Mouse (Mus musculus) midbrain, embryonic 15.5 days (tissue): Measurements from ENCODE around the gene Matn1. TPM values are rescaled to one million over a fixed set of nuclear protein-coding genes. Genes with fewer than 3 reads are reported as not detected.
A peak's percentile ranks its signal among the peaks of the same experiment; 100 is the strongest.

ENCODE experiments used
- ATAC-seq: fragments of 200-750 bp; cut with Nextera tagmentation; replicated peaks from 2 replicates; pipeline ENCODE4 v1.8.0; 2017; ENCODE audit warnings: moderate TSS enrichment
- H3K27ac ChIP-seq: fragments of 300-500 bp; sonication (generic); 2 replicates; pipeline ENCODE4 v1.5.1; 2015; ENCODE audit warnings: mild to moderate bottlenecking, inconsistent platforms
- H3K27me3 ChIP-seq: fragments of 300-500 bp; sonication (generic); replicated peaks from 2 replicates; pipeline ENCODE4 v1.6.1; 2015; ENCODE audit warnings: inconsistent platforms
- H3K36me3 ChIP-seq: fragments of 300-500 bp; sonication (generic); replicated peaks from 2 replicates; pipeline ENCODE4 v1.6.1; 2015; ENCODE audit warnings: inconsistent platforms
- H3K4me1 ChIP-seq: fragments of 300-500 bp; sonication (generic); 2 replicates; pipeline ENCODE4 v1.6.1; 2015; ENCODE audit warnings: inconsistent platforms
- H3K4me2 ChIP-seq: fragments of 300-500 bp; sonication (generic); 2 replicates; pipeline ENCODE4 v1.6.1; 2015; ENCODE audit warnings: inconsistent platforms, mild to moderate bottlenecking, moderate library complexity
- H3K4me3 ChIP-seq: fragments of 300-500 bp; sonication (generic); 2 replicates; pipeline ENCODE4 v1.5.1; 2015; ENCODE audit warnings: mild to moderate bottlenecking, inconsistent platforms
- H3K9ac ChIP-seq: fragments of 300-500 bp; sonication (generic); 2 replicates; pipeline ENCODE4 v1.6.1; 2015; ENCODE audit warnings: mild to moderate bottlenecking, inconsistent platforms
- H3K9me3 ChIP-seq: fragments of 300-500 bp; sonication (generic); 2 replicates; pipeline ENCODE4 v1.6.1; 2016; ENCODE audit warnings: inconsistent platforms
- WGBS: fragments of 180-500 bp; shearing (Covaris S2); methylation state at CpG from one replicate; pipeline ENCODE4 v1.1.7; 2015; ENCODE audit warnings: mixed read lengths; 5-methylcytosine and 5-hydroxymethylcytosine counted together
- polyA plus RNA-seq: library from polyadenylated mRNA; unstranded; fragments of >200 nt; fragmentation: Nextera tagmentation; extraction: Ambion mirVana; gene quantifications from 2 replicates; pipeline ENCODE4 v1.2.1, GENCODE M21; 2015

Matn1 gene
- polyA plus RNA-seq, 1 experiment from 2014 or later, result 0.32 TPM

DNA sequence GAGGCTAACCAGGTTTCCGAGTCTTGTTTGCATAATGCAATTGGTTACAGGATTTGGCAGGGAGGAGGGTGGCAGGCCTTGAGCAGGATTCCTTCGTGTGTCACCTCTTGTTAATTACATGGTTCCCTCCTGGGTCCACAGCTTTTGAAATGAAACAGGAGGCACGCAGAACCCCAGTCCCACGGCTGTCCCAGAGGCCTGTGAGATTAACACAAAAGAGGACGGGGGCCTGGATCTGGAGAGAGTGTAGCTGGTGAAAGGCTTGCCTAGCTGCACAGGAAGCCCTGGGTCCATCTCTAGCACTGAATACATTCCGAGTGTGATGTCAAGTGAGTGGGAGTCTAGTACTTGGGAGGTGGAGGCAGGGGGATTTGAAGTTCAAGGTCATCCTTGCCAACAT is 15.5 kb downstream of the Matn1 start:
- Histone ChIP-seq H3K4me1 (peaks cover 8% of the 10 kb centered on the region), H3K27me3 (no peaks in the 10 kb centered on the region), H3K27ac (no peak overlapping the region), H3K36me3 (no peaks in the 10 kb centered on the region), H3K4me2 (no peak overlapping the region), H3K9ac (no peak overlapping the region), H3K9me3 (no peaks in the 10 kb centered on the region), H3K4me3 (no peak overlapping the region)
- peak; percentile 40; the same call in 1 of the 2 replicates for ATAC-seq
- 34% methylated on average over 6 of the region's 6 CpGs for WGBS

GRCm38 (mm10) chr4:130960118-130960734 is 16.0 kb downstream of the Matn1 start:
- Histone ChIP-seq H3K4me2 (no peak overlapping the region), H3K27ac (no peak overlapping the region), H3K9me3 (no peaks in the 10 kb centered on the region), H3K36me3 (no peaks in the 10 kb centered on the region), H3K27me3 (no peaks in the 10 kb centered on the region), H3K4me3 (no peak overlapping the region), H3K9ac (no peak overlapping the region), H3K4me1 (peaks cover 8% of the 10 kb centered on the region)
- peak; percentile 81 for ATAC-seq
- 31% methylated on average over 9 of the region's 9 CpGs for WGBS

- no peaks in the 10 kb centered on the region for H3K27me3 ChIP-seq
- H3K9ac ChIP-seq, result no peak overlapping the region
Measured at GRCm38 (mm10) chr4:130971278-130971677, 27.1 kb downstream of the Matn1 start.

DNA sequence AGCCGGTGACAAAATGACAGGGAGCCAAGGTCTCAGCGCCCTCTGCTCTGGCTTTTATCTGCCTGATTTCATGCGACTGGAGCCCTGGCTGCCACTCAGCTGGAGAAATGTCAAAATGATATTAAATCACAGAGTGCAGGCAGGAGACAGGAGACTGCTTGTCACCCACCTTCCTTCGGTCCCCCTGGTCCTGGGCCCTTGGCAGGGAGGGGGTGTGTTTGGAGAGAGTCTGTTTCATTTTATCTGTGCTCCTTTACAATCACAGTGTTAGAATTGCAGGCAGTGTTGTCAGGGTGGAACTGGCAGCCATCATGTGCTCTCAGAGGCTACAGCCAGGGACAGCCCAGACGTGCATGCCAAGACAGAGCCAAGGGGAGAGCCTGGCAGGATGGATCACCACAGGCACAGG is 28.2 kb downstream of the Matn1 start:
- ATAC-seq, result 0 out of 2 replicates have a peak, but pooled peaks have one; percentile 60
- Histone ChIP-seq H3K4me1 (peaks cover 22% of the 10 kb centered on the region), H3K9ac (no peak overlapping the region), H3K9me3 (no peaks in the 10 kb centered on the region), H3K36me3 (no peaks in the 10 kb centered on the region), H3K4me3 (no peak overlapping the region), H3K27ac (peak overlapping the region; percentile 71), H3K4me2 (no peak overlapping the region), H3K27me3 (no peaks in the 10 kb centered on the region)
- WGBS, result 36% methylated on average over 5 of the region's 5 CpGs

More at GRCm38 (mm10) chr4:130971278-130971677, 27.1 kb downstream of the Matn1 start:
- Histone ChIP-seq H3K4me3 (no peak overlapping the region), H3K27ac (no peak overlapping the region), H3K4me2 (no peak overlapping the region), H3K4me1 (peaks cover 19% of the 10 kb centered on the region), H3K36me3 (no peaks in the 10 kb centered on the region), H3K9me3 (no peaks in the 10 kb centered on the region)
- no peak for ATAC-seq
- WGBS, result 98% methylated on average over 1 of the region's 1 CpGs

- H3K9ac ChIP-seq, result no peak overlapping the region
- ATAC-seq, result peak; percentile 52; the same call in 1 of the 2 replicates
- H3K9me3 ChIP-seq, result no peaks in the 10 kb centered on the region
- no peak overlapping the region for H3K4me3 ChIP-seq
- no peaks in the 10 kb centered on the region for H3K27me3 ChIP-seq
- no peaks in the 10 kb centered on the region for H3K36me3 ChIP-seq
- H3K27ac ChIP-seq, result peak overlapping the region; percentile 71
- 35% methylated on average over 19 of the region's 19 CpGs for WGBS
- H3K4me2 ChIP-seq, result no peak overlapping the region
- H3K4me1 ChIP-seq, result peaks cover 22% of the 10 kb centered on the region
Measured at GRCm38 (mm10) chr4:130973332-130974263, 29.4 kb downstream of the Matn1 start.

GRCm38 (mm10) chr4:130978981-130979380 is 34.8 kb downstream of the Matn1 start:
- Histone ChIP-seq H3K27ac (no peak overlapping the region), H3K4me1 (peaks cover 6% of the 10 kb centered on the region), H3K4me2 (no peak overlapping the region), H3K27me3 (no peaks in the 10 kb centered on the region), H3K9me3 (no peaks in the 10 kb centered on the region), H3K9ac (no peak overlapping the region), H3K4me3 (no peak overlapping the region), H3K36me3 (no peaks in the 10 kb centered on the region)
- 73% methylated on average over 3 of the region's 3 CpGs for WGBS
- no peak for ATAC-seq

- no peaks in the 10 kb centered on the region for H3K36me3 ChIP-seq
- no peak for ATAC-seq
- H3K9me3 ChIP-seq, result no peaks in the 10 kb centered on the region
- H3K27ac ChIP-seq, result peak overlapping the region; percentile 68
- WGBS, result 25% methylated on average over 17 of the region's 17 CpGs
- no peak overlapping the region for H3K9ac ChIP-seq
- 0 out of 2 replicates have a peak overlapping the region, but pooled peaks have one; percentile 7 for H3K4me2 ChIP-seq
- no peaks in the 10 kb centered on the region for H3K27me3 ChIP-seq
- peaks cover 16% of the 10 kb centered on the region for H3K4me1 ChIP-seq
- H3K4me3 ChIP-seq, result no peak overlapping the region
Measured at GRCm38 (mm10) chr4:130984416-130985182, 40.4 kb downstream of the Matn1 start.

- 93% methylated on average over 4 of the region's 4 CpGs for WGBS
- no peaks in the 10 kb centered on the region for H3K27me3 ChIP-seq
Measured at GRCm38 (mm10) chr4:130987046-130987445, 42.9 kb downstream of the Matn1 start.

DNA sequence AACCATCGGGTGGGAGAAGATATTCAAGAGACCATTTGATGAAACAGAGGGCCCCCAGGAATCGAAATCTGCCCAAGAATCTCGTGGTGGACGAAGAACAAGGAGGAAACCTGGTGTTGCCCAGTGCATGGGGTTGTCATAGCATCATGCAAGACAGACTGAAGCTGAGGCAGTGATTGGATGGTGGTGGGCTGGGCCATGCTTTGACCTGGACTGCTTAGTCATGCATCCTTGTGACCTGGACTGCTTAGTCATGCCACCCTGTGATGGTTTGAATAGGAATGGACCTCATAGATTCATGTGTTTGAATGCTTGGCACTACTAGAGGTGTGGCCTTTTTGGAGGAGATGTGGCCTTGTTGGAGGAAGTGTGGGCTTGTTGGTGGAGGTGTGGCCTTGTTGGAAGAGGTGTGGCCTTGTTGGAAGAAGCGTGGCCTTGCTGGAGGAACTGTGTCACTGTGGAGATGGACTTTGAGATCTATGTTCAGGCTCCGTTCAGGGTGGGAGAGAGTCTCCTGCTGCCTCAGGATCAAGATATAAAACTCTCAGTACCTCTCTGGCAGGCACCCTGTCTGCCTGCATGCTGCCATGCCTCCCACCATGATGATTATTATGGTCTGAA is 44.1 kb downstream of the Matn1 start:
- 88% methylated on average over 6 of the region's 6 CpGs for WGBS
- Histone ChIP-seq H3K9ac (no peak overlapping the region), H3K36me3 (no peaks in the 10 kb centered on the region), H3K9me3 (no peaks in the 10 kb centered on the region), H3K27me3 (no peaks in the 10 kb centered on the region), H3K27ac (no peak overlapping the region), H3K4me2 (no peak overlapping the region), H3K4me1 (peaks cover 16% of the 10 kb centered on the region), H3K4me3 (no peak overlapping the region)
- no peak for ATAC-seq

More at GRCm38 (mm10) chr4:130987046-130987445, 42.9 kb downstream of the Matn1 start:
- H3K4me1 ChIP-seq, result peaks cover 16% of the 10 kb centered on the region
- no peak for ATAC-seq
- no peaks in the 10 kb centered on the region for H3K36me3 ChIP-seq
- H3K9me3 ChIP-seq, result no peaks in the 10 kb centered on the region
- no peak overlapping the region for H3K27ac ChIP-seq
- no peak overlapping the region for H3K4me3 ChIP-seq
- no peak overlapping the region for H3K4me2 ChIP-seq
- no peak overlapping the region for H3K9ac ChIP-seq

DNA sequence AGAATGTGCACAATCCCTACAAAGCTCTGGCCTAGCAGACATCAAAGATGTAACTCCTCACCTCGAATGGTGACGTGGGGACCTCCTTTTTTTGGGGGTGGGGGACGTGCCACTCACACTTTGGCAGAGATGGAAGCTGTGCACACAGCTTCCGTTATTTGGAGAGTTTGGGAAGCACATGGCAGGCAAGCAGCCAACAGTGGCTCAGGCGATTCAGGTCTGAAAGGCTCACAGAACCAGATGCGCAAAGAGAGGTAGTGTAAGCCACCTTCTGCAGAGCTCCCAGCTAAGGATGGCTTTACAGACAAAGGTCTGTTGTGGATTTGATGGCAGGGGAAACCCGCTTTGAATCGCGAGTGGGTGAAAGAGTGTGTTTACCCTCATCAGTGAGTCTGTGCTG is 45.0 kb downstream of the Matn1 start:
- H3K4me2 ChIP-seq, result no peak overlapping the region
- no peak overlapping the region for H3K4me3 ChIP-seq
- no peaks in the 10 kb centered on the region for H3K9me3 ChIP-seq
- ATAC-seq, result no peak
- no peak overlapping the region for H3K9ac ChIP-seq
- H3K27ac ChIP-seq, result no peak overlapping the region
- H3K36me3 ChIP-seq, result no peaks in the 10 kb centered on the region
- 65% methylated on average over 9 of the region's 9 CpGs for WGBS
- peaks cover 12% of the 10 kb centered on the region for H3K4me1 ChIP-seq
- H3K27me3 ChIP-seq, result no peaks in the 10 kb centered on the region

DNA sequence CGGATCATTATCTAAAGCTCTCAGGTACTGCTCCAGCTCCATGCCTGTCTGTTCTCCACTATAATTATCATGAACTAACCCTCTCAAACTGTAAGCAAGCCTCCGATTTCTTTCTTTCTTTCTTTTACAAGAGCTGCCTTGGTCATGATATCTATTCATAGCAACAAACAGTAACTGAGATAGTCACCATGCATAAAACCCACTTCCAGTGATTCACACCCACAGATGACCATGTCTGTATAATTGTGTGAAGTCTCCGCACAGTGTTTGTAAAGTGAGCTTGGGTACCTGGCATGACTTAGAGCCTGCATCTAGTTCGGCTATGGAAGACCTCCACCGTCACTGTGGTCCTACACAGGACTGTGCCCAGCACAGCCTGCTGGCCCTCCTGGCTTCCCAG is 46.8 kb downstream of the Matn1 start:
- 95% methylated on average over 5 of the region's 5 CpGs for WGBS
- no peak for ATAC-seq
- Histone ChIP-seq H3K9me3 (0 out of 2 replicates have a peak, but pooled peaks cover 4% of the 10 kb centered on the region), H3K4me3 (no peak overlapping the region), H3K4me1 (no peaks in the 10 kb centered on the region; the same call in 1 of the 2 replicates), H3K27me3 (no peaks in the 10 kb centered on the region), H3K4me2 (no peak overlapping the region), H3K9ac (no peak overlapping the region), H3K36me3 (no peaks in the 10 kb centered on the region), H3K27ac (no peak overlapping the region)
